Mouse (Mus musculus) embryonic facial prominence, embryonic 14.5 days (tissue): Measurements from ENCODE around the gene Pou2f3. TPM values are rescaled to one million over a fixed set of nuclear protein-coding genes. Genes with fewer than 3 reads are reported as not detected.

ENCODE experiments used
- ATAC-seq: fragments of 200-750 bp; cut with Nextera tagmentation; 2 replicates; pipeline ENCODE4 v1.8.0; 2017; ENCODE audit warnings: low read depth, moderate number of reproducible peaks, moderate TSS enrichment
- DNase-seq: peaks from one replicate; pipeline ENCODE4 v3.0.0-alpha.2; 2015; ENCODE audit warnings: low spot score
- H3K27ac ChIP-seq: fragments of 300-500 bp; sonication (generic); replicated peaks from 2 replicates; pipeline ENCODE4 v1.5.1; 2014; ENCODE audit warnings: low read depth, mild to moderate bottlenecking, low read length, moderate library complexity
- H3K27me3 ChIP-seq: fragments of 300-500 bp; sonication (generic); replicated peaks from 2 replicates; pipeline ENCODE4 v1.6.1; 2014; ENCODE audit warnings: low read length; ENCODE audit not compliant: control insufficient read depth, insufficient read depth
- H3K36me3 ChIP-seq: fragments of 300-500 bp; sonication (generic); 2 replicates; pipeline ENCODE4 v1.6.1; 2014; ENCODE audit warnings: low read length, mixed read lengths; ENCODE audit not compliant: control insufficient read depth, insufficient read depth
- H3K4me1 ChIP-seq: fragments of 300-500 bp; sonication (generic); 2 replicates; pipeline ENCODE4 v1.6.1; 2014; ENCODE audit warnings: antibody characterized with exemption, low read length; ENCODE audit not compliant: control insufficient read depth, insufficient read depth
- H3K4me2 ChIP-seq: fragments of 300-500 bp; sonication (generic); 2 replicates; pipeline ENCODE4 v1.6.1; 2014; ENCODE audit warnings: low read depth, mild to moderate bottlenecking, low read length, moderate library complexity, mixed read lengths
- H3K4me3 ChIP-seq: fragments of 300-500 bp; sonication (generic); 2 replicates; pipeline ENCODE4 v1.5.1; 2014; ENCODE audit warnings: low read depth, mild to moderate bottlenecking, low read length
- H3K9ac ChIP-seq: fragments of 300-500 bp; sonication (generic); 2 replicates; pipeline ENCODE4 v1.6.1; 2014; ENCODE audit warnings: low read depth, mild to moderate bottlenecking, low read length, moderate library complexity, mixed read lengths
- H3K9me3 ChIP-seq: fragments of 300-500 bp; sonication (generic); 2 replicates; pipeline ENCODE4 v1.6.1; 2016; ENCODE audit warnings: low read length; ENCODE audit not compliant: control insufficient read depth
- WGBS: fragments of 180-500 bp; shearing (Covaris S2); extraction: QIAGEN DNeasy Blood & Tissue Kit; methylation state at CpG from one replicate; pipeline ENCODE4 v1.1.7; 2014; 5-methylcytosine and 5-hydroxymethylcytosine counted together
- polyA plus RNA-seq: library from polyadenylated mRNA; unstranded; fragments of >200 nt; fragmentation: Nextera tagmentation; extraction: Ambion mirVana; gene quantifications from 2 replicates; pipeline ENCODE4 v1.2.1, GENCODE M21; 2014

Pou2f3 gene
- polyA plus RNA-seq, 1 experiment from 2014 or later: 3.8 TPM

DNA sequence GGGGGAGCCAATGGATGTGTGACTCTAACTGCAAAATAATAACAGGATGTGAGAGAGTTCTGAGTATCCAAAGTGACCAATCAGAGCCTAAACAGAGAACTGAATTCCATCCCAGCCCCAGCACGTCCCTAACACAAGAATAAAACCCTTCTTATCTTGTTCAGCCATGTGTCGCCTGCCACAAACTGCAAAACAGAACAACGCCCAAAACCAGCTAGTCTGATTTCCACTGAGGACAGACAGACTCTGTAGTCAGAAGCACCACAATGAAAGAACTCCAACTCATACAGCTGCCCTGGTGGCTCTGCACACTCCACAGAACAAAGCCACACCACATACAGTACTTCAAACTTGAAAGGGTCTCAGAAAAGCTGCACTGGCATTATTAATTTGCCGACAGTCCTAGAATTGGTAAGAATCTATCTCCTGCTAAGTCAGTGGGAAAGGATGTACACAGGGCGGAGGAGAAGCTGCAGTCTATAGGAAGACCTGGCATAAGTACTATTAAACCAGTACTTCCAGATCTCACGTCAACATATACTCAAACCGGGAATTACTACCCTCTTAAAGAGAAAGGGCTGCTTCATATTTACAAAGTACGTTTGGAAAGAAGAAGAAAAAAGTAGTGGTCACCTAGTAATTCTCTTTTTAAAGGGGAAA lies 108.1 kb downstream of the Pou2f3 start:
- Histone ChIP-seq H3K9me3 (no peaks in the 10 kb centered on the region), H3K36me3 (no peaks in the 10 kb centered on the region), H3K27me3 (no peaks in the 10 kb centered on the region), H3K9ac (peak overlapping the region; percentile 19; the same call in 1 of the 2 replicates), H3K4me2 (peak overlapping the region; percentile 83), H3K4me3 (peak overlapping the region; percentile 78; the same call in 1 of the 2 replicates), H3K4me1 (peaks cover 24% of the 10 kb centered on the region), H3K27ac (no peak overlapping the region)
- WGBS: 76% methylated on average over 8 of the region's 8 CpGs
- DNase-seq: peak; percentile 4
- no peak for ATAC-seq

DNA sequence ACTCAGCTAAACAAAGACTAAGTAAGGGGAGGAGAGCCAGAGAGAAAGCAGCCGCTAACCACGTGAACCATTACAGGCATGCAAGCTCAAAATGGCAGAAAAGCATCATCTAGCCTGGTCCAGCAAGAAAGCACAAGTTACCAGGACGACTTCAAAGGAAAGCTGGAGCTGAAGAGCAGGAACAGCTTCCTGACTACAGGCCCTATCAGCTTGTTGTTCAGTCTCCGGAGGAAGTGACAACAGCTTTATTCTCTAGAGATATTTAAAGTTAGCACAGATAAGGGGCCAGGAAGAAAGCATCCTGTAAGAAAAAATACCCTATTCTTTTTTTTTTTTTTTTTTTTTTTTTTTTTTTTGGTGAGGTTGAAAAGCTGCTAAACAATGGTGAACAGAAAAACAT lies 111.2 kb downstream of the Pou2f3 start:
- Histone ChIP-seq H3K27ac (no peak overlapping the region), H3K36me3 (no peaks in the 10 kb centered on the region), H3K27me3 (no peaks in the 10 kb centered on the region), H3K9me3 (no peaks in the 10 kb centered on the region), H3K4me3 (no peak overlapping the region), H3K4me2 (no peak overlapping the region), H3K9ac (no peak overlapping the region), H3K4me1 (peaks cover 25% of the 10 kb centered on the region)
- 38% methylated on average over 4 of the region's 4 CpGs for WGBS
- ATAC-seq (0 out of 2 replicates have a peak, but pooled peaks have one; percentile 37), DNase-seq (peak; percentile 54)

DNA sequence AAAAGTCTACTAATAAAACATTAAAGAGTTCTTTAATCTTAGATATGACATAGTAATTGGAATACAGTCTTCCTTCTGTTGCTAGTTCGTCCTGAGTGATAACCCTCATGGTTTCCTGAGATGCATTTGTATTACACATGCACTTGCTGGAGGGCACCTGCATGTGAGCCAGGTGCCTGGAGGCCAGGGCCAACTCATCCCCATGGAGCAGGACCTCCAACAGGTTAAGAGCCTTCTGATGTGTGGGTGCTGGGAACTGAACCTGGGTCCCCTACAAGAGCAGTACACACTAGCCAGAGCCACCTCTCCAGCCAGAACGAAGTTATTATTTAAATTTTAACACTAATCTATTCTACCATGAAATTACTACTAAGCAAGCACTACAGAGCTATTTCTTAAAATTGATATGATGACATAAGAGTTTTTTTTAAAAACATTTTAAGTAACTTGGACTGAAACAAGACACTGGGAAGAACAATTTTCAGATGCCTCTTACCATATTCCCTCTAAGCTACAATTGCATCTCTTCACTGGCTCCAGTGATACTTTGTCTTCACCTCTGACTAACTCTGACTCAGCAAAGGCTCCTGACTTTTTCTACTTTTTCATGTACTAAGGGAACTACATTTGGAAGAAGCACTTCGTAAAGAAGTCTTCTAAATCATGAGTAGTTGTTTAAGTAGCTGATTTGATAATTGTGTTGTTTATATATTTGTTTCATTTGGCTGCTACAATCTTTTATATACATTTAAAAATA lies 112.2 kb downstream of the Pou2f3 start:
- Histone ChIP-seq H3K4me2 (no peak overlapping the region), H3K9me3 (no peaks in the 10 kb centered on the region), H3K4me1 (peaks cover 23% of the 10 kb centered on the region), H3K36me3 (no peaks in the 10 kb centered on the region), H3K27me3 (no peaks in the 10 kb centered on the region), H3K4me3 (no peak overlapping the region), H3K27ac (no peak overlapping the region), H3K9ac (no peak overlapping the region)
- no peak for DNase-seq
- 88% methylated on average over 3 of the region's 3 CpGs for WGBS
- ATAC-seq: no peak

DNA sequence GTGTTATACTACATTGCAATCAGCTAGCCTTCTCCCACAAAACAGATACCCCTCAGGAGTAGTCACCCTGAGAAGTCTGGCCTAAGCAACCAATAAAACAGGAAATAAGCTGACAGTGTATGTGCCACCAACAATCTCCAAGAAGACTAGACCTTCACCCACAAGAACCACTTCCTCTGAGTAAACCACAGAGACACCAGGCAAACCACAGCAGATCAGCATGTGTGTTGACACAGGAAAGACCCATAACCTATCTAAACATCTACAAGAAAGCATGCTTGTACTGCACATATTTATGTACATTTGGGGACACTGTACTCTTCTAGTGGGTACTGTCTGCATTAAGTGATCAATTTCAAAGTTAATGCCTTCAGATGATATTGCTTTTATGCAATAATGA lies 113.8 kb downstream of the Pou2f3 start:
- Histone ChIP-seq H3K4me1 (peaks cover 16% of the 10 kb centered on the region; the same call in 1 of the 2 replicates), H3K9me3 (no peaks in the 10 kb centered on the region), H3K4me3 (no peak overlapping the region), H3K4me2 (no peak overlapping the region), H3K36me3 (no peaks in the 10 kb centered on the region), H3K9ac (no peak overlapping the region), H3K27me3 (no peaks in the 10 kb centered on the region), H3K27ac (no peak overlapping the region)
- no peak for ATAC-seq
- DNase-seq: no peak

DNA sequence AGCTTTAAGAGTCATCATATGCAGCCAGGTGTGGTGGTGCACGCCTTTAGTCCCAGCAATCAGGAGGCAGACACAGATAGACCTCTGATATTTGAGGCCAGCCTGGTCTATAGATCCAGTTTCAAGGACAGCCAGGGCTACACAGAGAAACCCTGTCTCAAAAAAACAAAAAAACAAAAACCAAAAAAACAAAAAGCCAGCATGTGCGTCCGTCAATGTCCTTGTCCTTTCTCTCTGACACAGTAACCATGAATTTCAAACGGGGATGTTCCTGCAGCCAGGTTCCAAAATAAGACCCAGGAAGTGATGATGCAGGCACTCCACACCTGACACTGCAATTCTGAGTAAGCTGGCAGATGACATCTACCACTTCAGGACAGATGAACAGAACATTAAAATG lies 115.3 kb downstream of the Pou2f3 start:
- ATAC-seq (no peak), DNase-seq (no peak)
- H3K9ac ChIP-seq: no peak overlapping the region
- H3K4me1 ChIP-seq: peaks cover 16% of the 10 kb centered on the region; the same call in 1 of the 2 replicates
- H3K36me3 ChIP-seq: no peaks in the 10 kb centered on the region
- no peak overlapping the region for H3K27ac ChIP-seq
- no peak overlapping the region for H3K4me3 ChIP-seq
- 91% methylated on average over 4 of the region's 4 CpGs for WGBS
- no peaks in the 10 kb centered on the region for H3K27me3 ChIP-seq
- no peaks in the 10 kb centered on the region for H3K9me3 ChIP-seq
- no peak overlapping the region for H3K4me2 ChIP-seq

DNA sequence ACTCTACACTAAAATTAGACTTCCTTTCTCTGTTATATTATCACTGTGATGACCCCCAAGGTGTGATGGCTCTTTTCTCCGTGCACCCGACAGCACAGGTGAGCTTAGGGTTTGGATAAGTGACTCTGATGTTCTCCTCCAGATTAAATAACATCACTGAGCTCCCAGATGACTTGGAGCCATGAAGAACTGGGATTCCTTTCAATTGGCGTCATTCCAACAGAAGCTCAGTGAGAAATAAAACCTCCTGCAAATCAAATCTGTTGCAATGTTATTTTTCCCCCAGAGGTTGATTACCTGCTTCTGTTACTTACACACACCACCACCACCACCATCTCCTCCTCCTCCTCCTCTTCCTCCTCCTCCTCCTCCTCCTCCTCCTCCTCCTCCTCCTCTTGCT lies 116.4 kb downstream of the Pou2f3 start:
- H3K27ac ChIP-seq: no peak overlapping the region
- ATAC-seq (no peak), DNase-seq (peak; percentile 67)
- WGBS: 51% methylated on average over 3 of the region's 3 CpGs
- no peak overlapping the region for H3K4me3 ChIP-seq
- H3K4me2 ChIP-seq: no peak overlapping the region
- H3K9ac ChIP-seq: no peak overlapping the region
- H3K9me3 ChIP-seq: no peaks in the 10 kb centered on the region
- H3K4me1 ChIP-seq: peaks cover 16% of the 10 kb centered on the region; the same call in 1 of the 2 replicates
- no peaks in the 10 kb centered on the region for H3K36me3 ChIP-seq
- no peaks in the 10 kb centered on the region for H3K27me3 ChIP-seq

DNA sequence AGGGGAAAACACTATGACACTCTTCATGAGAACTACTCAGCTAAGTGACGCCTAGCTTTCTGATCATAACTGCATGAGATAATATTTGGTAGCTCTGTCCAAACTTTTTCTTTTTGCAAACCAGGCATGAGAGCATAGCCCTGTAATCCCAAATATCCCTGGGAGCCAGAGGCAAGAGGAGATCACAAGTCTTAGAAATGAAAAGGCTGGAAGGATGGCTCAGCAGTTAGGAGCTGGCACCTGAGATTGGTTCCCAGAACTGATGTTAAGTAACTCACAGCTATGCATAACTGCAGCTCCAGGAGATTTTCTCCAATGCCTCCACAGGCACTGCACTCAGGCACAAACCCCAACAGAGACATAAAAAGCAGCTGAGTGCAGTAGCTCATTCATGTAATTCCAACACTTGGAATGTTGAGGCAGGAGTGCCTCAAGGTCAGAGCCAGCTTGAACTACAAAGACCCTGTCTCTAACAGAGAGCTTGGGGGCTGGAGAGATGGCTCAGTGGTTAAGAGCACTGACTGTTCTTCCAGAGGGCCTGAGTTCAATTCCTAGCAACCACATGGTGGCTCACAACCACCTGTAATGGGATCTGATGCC lies 124.4 kb downstream of the Pou2f3 start:
- Histone ChIP-seq H3K27ac (no peak overlapping the region), H3K4me3 (no peak overlapping the region), H3K27me3 (no peaks in the 10 kb centered on the region), H3K4me1 (peaks cover 11% of the 10 kb centered on the region; the same call in 1 of the 2 replicates), H3K9ac (no peak overlapping the region), H3K9me3 (no peaks in the 10 kb centered on the region), H3K36me3 (no peaks in the 10 kb centered on the region), H3K4me2 (no peak overlapping the region)
- DNase-seq (no peak), ATAC-seq (no peak)
- WGBS: 85% methylated on average over 1 of the region's 1 CpGs

DNA sequence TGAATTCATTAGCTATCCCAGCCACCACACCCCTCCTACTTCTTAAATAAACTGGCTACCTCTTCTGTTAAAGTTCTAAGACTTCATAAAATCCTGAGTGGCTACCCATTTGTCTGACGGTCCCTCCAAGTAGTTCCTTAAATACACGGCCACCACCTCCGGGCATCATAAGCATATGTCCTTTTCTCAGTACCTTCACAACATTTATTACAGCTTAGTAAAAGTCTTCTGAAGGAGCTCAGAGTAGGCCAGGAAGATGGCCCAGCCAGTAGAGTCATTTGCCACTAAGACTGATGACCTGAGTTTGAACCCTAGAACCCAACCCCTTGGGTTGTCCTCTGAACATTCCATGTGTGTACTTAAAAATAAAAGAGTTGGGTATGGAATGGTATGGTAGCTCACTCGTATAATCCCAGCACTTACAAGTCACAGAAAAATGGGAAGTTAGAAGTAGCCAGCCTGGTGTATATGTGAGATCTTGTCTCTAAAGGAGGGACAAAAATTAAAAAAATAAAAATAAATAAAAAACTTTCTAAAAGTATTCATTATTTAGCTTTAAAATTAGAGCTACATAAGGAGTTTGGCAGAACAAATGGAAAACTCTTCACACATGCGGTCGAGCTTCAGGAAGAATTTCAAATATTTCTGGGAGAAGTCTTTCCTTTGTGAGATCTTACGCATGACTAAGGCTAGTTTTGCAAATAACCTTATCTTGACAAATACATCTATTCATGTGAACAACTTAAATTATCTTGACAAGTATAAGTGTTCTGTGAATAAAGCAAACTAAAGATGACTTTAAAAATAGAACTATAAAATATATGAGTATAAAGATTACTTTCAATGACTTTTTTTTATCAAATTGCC lies 125.4 kb downstream of the Pou2f3 start:
- H3K4me2 ChIP-seq: no peak overlapping the region
- peak overlapping the region; percentile 15; the same call in 1 of the 2 replicates for H3K27ac ChIP-seq
- 67% methylated on average over 7 of the region's 7 CpGs for WGBS
- H3K9ac ChIP-seq: no peak overlapping the region
- DNase-seq (peak; percentile 68), ATAC-seq (no peak)
- peaks cover 14% of the 10 kb centered on the region; the same call in 1 of the 2 replicates for H3K4me1 ChIP-seq
- H3K27me3 ChIP-seq: no peaks in the 10 kb centered on the region
- H3K36me3 ChIP-seq: no peaks in the 10 kb centered on the region
- no peak overlapping the region for H3K4me3 ChIP-seq
- H3K9me3 ChIP-seq: no peaks in the 10 kb centered on the region
